ENCODE assay signal across 8 mouse cellular contexts in genomic region chr11:77825853-77826252, GRCm38 (mm10). TPM values are rescaled to one million over a fixed set of nuclear protein-coding genes. Genes with fewer than 3 reads are reported as not detected.
DNase-seq lines count a peak whose midpoint lies in the region; ATAC-seq and TF ChIP-seq lines count a peak whose summit lies in the region.

No protein-coding gene starts in this region.

- H3K4me1 ChIP-seq in E14TG2a.4 (replicated peaks; ENCODE audit: low read depth, low read length), result peaks cover 63% of the 10 kb centered on the region
- H3K4me1 ChIP-seq in embryonic facial prominence, embryonic 10.5 days, result peaks cover 44% of the 10 kb centered on the region
- no peaks in the 10 kb centered on the region for H3K4me1 ChIP-seq in heart, postnatal 0 days (ENCODE audit: control insufficient read depth, insufficient read depth)

- peaks cover 15% of the 10 kb centered on the region for H3K27me3 ChIP-seq in E14TG2a.4 (ENCODE audit: insufficient read depth, low read length)
- H3K27me3 ChIP-seq in embryonic facial prominence, embryonic 10.5 days (replicated peaks; ENCODE audit: low read depth, poor library complexity, severe bottlenecking), result no peaks in the 10 kb centered on the region; the same call in 1 of the 2 replicates
- H3K27me3 ChIP-seq in heart, postnatal 0 days (ENCODE audit: control insufficient read depth, insufficient read depth, low read length), result no peaks in the 10 kb centered on the region

- no peak overlapping the region for H3K4me2 ChIP-seq in heart, postnatal 0 days (ENCODE audit: low read depth, low read length)

- no peaks in the 10 kb centered on the region for H3K9me3 ChIP-seq in E14TG2a.4 (ENCODE audit: low read length)
- H3K9me3 ChIP-seq in embryonic facial prominence, embryonic 10.5 days, result no peaks in the 10 kb centered on the region
- no peaks in the 10 kb centered on the region for H3K9me3 ChIP-seq in heart, postnatal 0 days (replicated peaks; ENCODE audit: control insufficient read depth, low read length)

- peak; percentile 71 for TF ChIP-seq CTCF in E14TG2a.4 (conservative IDR thresholded peaks at IDR 0.05; ENCODE audit: low read length)
- peak; percentile 75 for TF ChIP-seq CTCF in heart, postnatal 0 days (IDR thresholded peaks at IDR 0.05; ENCODE audit: low read depth)

- H3K4me3 ChIP-seq in E14TG2a.4 (replicated peaks; ENCODE audit: low read length), result no peak overlapping the region
- H3K4me3 ChIP-seq in embryonic facial prominence, embryonic 10.5 days, result no peak overlapping the region
- H3K4me3 ChIP-seq in heart, postnatal 0 days (ENCODE audit: low read depth, low read length), result no peak overlapping the region

- no peak overlapping the region for H3K27ac ChIP-seq in embryonic facial prominence, embryonic 10.5 days (replicated peaks)
- H3K27ac ChIP-seq in heart, postnatal 0 days (ENCODE audit: low read depth), result no peak overlapping the region

- ATAC-seq in heart, postnatal 0 days (ENCODE audit: insufficient read depth, low read depth), result 0 out of 2 replicates have a peak, but pooled peaks have one; percentile 31

- DNase-seq in adrenal gland, adult 8-10 months, result peak; percentile 78
- DNase-seq in embryonic facial prominence, embryonic 10.5 days (ENCODE audit: low spot score), result peak; percentile 71
- DNase-seq in heart, postnatal 0 days (ENCODE audit: low spot score), result peak; percentile 37
- DNase-seq in layer of hippocampus, adult 8-10 months (ENCODE audit: low spot score in 2 of 2), result peak; percentile 54 to 70
- DNase-seq in lung, postnatal 25 days (ENCODE audit: low spot score), result peak; percentile 73
- DNase-seq in right cerebral cortex, postnatal 14 days, result peak; percentile 69
- no peak for DNase-seq in urinary bladder, postnatal 4 days (ENCODE audit: low spot score in 2 of 2)

- H3K36me3 ChIP-seq in E14TG2a.4 (ENCODE audit: insufficient read depth, low read length), result peaks cover 57% of the 10 kb centered on the region
- peaks cover 64% of the 10 kb centered on the region for H3K36me3 ChIP-seq in embryonic facial prominence, embryonic 10.5 days (replicated peaks)
- peaks cover 86% of the 10 kb centered on the region for H3K36me3 ChIP-seq in heart, postnatal 0 days (replicated peaks; ENCODE audit: control insufficient read depth, insufficient read depth, low read length)

- 1% methylated on average over 5 of the region's 5 CpGs for WGBS in embryonic facial prominence, embryonic 10.5 days
- 15% methylated on average over 5 of the region's 5 CpGs for WGBS in heart, postnatal 0 days

- no peak for TF ChIP-seq EP300 in heart, postnatal 0 days (IDR thresholded peaks at IDR 0.05; ENCODE audit: low read depth)

- no peak overlapping the region for H3K9ac ChIP-seq in heart, postnatal 0 days (replicated peaks; ENCODE audit: low read depth, low read length)

RNA-seq across cellular contexts. Expression of gene Gm10277, which starts 38.3 kb away (rescaled TPM):
- total RNA-seq in adrenal gland, adult 8-10 months (2022), result not detected
- polyA plus RNA-seq in embryonic facial prominence, embryonic 10.5 days (2016; fragmentation: Nextera tagmentation; extraction: Ambion mirVana), result 1.3 and 1.6 TPM in 2 replicates
- total RNA-seq in heart, postnatal 0 days (2014; rRNA removed; ENCODE audit: low replicate concordance), result not detected in 2 replicates
- polyA plus RNA-seq in heart, postnatal 0 days (2015; fragmentation: Nextera tagmentation; extraction: Ambion mirVana), result 0.41 and 0.52 TPM in 2 replicates
- total RNA-seq in layer of hippocampus, adult 8-10 months (2022), result not detected

Comparison
In these comparisons a context has a peak if more than half of its experiments do, and no peak if none do; other contexts are left out.
1. DNase-seq: peak in adrenal gland, adult 8-10 months (single experiment), embryonic facial prominence, embryonic 10.5 days (single experiment), heart, postnatal 0 days (single experiment), layer of hippocampus, adult 8-10 months (2 of 2), lung, postnatal 25 days (single experiment) and right cerebral cortex, postnatal 14 days (single experiment); none in urinary bladder, postnatal 4 days (0 of 2).